Mouse (Mus musculus) T-helper 2 cell (primary cell): ENCODE data around the gene Abhd15.

Experiments
- in situ Hi-C: fragments of 300-600 bp; cut with MboI, MseI; formaldehyde crosslinking; loops from one replicate; pipeline ENCODE4 v1.15.1; 2025; ENCODE audit warnings: high pct_unique_total_duplicates

The Abhd15 gene

DNA sequence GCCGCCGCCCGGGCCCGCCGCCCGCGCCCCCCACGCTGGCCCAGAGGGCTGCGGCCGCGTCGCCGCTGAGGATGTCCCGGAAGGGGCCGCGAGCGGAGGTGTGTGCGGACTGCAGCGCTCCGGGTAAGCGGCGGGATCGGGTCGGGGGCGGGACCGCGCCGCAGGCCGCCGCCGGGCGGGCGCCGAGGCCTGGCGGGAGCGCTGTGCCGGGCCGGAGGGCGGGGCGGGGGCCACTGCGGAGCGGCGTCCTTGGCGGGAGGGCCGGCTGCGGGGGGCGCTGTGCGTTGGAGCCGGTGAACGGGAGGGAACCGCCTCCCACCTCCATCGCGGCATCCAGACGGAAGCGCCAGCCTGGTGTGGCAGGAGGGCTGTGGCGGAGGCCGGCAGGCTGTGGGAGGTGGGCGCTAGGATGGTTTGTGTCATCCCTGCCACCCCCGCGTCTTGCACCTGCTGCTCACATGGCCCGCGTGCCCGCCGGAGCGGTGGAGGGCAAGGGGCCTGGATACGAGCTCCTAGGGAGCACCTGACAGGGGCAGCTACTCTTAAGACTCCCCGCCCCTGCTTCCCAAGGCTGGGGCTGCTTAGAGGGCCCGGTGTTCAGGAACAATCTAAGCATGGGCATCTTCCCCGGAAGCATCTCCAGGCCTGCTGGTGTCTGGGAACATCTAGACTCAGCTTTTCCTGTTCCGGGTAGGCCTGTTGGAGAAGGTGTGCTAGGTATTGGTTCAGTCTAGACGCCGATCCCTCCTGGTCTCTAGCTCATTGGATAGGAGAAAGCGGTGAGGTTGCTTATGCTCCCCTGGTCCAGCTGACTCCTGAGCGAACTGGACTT lies 21.2 kb upstream of the Abhd15 start, which contains the start of gene Git1:
Gene Git1 (plus strand): TSS at position 51 of the 832 bp plus-strand sequence.
- in situ Hi-C loops: no loop called here

- in situ Hi-C loops: no loop called here
Observed at GRCm38 (mm10) chr11:77494344-77494676, 20.6 kb upstream of the Abhd15 start.

GRCm38 (mm10) chr11:77494782-77495181 lies 20.1 kb upstream of the Abhd15 start:
- in situ Hi-C loops: no loop called here

GRCm38 (mm10) chr11:77495507-77495906 lies 19.4 kb upstream of the Abhd15 start:
- in situ Hi-C loops: no loop called here

GRCm38 (mm10) chr11:77497341-77497756 lies 17.6 kb upstream of the Abhd15 start:
- in situ Hi-C loops: no loop called here

DNA sequence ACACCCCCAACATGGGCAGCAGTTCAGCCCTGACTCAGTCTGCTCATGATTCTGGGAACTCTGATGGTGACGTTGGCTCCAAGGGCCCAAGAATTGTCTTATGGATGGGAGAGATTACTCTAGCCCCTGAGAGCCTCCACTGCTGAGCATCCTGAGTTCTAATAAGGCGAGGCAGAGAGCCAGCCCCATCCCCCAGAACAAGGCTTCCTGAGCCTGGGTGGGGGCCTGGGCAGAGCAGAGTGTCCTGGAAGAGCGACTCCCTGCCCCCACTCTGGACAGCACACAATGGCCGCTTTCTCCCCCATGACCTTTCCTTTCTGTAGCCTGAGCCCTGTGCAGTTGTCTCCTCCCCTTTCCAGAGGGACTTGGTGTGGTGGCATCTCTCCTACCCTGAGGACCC lies 17.1 kb upstream of the Abhd15 start:
- in situ Hi-C loops: no loop called here

- in situ Hi-C loops: no loop called here
Observed at GRCm38 (mm10) chr11:77498261-77499139, 16.4 kb upstream of the Abhd15 start.

DNA sequence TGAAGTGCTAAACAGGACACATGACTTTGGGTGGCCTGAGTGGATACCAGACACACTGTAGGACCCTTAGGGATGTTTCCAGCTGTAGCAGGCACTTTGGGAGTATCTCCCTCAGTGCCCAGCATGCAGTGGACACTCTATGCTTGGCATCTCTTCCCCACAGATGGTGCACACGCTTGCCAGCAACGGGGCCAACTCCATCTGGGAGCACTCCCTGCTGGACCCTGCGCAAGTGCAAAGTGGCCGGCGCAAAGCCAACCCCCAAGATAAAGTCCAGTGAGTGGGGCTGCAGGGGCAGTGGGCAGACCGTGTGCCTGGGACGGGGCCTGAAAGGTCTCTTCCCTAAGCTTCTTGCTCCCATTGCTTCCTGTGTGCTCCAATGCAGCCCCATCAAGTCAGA lies 15.6 kb upstream of the Abhd15 start:
- in situ Hi-C loops: no loop called here

DNA sequence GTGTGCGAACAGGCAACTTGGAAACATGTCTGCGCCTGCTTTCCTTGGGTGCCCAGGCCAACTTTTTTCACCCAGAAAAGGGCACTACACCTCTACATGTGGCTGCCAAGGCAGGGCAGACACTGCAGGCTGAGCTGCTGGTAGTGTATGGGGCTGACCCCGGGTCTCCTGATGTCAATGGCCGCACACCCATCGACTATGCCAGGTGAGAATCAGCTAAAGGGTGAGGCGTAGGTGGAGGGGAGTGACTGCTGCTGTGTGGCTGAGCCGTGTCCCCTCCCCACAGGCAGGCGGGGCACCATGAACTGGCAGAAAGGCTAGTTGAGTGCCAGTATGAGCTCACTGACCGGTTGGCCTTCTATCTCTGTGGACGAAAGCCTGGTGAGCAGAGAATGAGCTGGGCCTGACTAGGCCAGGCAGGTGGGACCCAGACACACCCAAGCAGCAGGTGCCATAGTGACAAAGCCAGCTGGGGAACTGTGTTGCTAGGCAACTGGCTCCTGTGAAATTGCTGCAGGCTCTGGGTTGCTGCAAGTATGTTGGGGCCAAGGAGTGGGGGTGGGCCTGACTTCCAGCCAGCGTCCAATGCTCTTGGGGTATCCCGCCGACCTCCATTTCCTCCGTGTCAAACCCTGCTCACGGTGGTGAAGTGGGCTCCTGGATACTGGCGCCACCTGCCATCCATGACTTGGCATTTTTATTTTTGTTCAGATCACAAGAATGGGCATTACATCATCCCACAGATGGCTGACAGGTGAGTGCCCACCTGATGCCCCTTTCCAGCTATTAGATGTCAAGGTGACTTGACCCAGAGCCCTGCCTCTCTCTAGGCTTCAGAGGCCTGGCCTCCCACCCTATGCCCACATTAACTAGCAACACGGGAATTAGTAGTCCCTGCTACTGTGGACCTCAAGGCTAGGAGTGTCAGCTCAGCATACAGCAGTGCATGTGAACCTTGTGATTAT lies 14.3 kb upstream of the Abhd15 start:
- in situ Hi-C loops: no loop called here

DNA sequence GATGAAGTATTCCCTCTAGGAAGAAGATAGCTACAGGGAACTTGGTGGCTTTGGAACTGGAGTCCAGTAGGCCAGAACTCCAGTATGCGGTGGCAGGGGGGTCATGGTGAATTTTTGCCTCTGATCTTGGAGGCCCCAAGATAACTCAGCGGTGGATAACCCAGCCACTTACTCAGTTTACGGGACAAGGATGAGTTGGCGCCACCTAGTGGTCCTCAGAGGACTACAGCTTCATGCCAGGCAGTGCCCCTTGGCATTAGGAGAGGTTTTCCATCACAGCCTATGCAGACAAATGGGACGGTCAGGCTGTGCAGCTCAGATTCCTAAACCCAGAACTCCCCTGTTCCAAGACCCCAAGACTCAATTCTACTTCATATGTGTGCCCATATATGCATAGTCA lies 13.5 kb upstream of the Abhd15 start:
- in situ Hi-C loops: no loop called here

GRCm38 (mm10) chr11:77501971-77502370 lies 12.9 kb upstream of the Abhd15 start:
- in situ Hi-C loops: no loop called here

- in situ Hi-C loops: no loop called here
Observed at GRCm38 (mm10) chr11:77502481-77502880, 12.4 kb upstream of the Abhd15 start.

GRCm38 (mm10) chr11:77503511-77503910 lies 11.4 kb upstream of the Abhd15 start:
- in situ Hi-C loops: no loop called here

GRCm38 (mm10) chr11:77504377-77504776 lies 10.5 kb upstream of the Abhd15 start:
- in situ Hi-C loops: no loop called here

- in situ Hi-C loops: no loop called here
Observed at GRCm38 (mm10) chr11:77505291-77505980, 9.5 kb upstream of the Abhd15 start.

DNA sequence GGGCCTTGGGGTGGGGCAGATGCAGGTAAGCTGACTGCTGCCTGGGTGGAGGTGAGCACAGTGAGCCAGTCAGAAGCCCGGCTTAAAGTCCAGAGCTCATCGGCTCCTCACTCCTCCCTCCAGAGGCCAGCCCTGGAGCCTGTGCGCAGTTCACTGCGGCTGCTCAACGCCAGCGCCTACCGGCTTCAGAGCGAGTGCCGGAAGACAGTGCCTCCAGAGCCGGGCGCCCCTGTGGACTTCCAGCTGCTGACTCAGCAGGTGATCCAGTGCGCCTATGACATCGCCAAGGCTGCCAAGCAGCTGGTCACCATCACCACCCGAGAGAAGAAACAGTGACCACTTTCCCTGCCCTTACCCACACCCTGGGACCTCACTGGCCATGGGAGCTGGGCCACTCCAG lies 8.6 kb upstream of the Abhd15 start:
- in situ Hi-C loops: no loop called here

- in situ Hi-C loops: no loop called here
Observed at GRCm38 (mm10) chr11:77506941-77507340, 8.0 kb upstream of the Abhd15 start.

DNA sequence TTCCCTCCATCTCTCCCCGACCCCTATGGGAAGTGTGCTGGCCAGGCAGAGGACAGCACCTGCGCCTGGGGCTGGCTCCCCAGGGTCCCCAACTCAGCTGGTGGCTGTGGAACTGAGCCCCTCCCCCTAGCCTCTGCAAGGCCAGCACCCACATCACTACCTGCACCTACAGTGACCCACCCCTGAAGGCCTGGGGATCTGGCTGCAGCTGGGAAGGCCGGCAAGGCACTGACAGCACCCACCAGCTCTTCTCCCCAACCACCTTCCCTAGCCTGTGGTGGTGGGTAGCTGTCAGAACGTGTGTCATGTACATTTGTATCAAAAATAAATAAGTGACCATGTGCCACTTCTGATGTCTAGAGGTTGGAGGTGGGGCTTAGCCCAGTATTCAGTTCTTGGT lies 7.5 kb upstream of the Abhd15 start:
- in situ Hi-C loops: no loop called here

GRCm38 (mm10) chr11:77508068-77509021 lies 6.6 kb upstream of the Abhd15 start:
- in situ Hi-C loops: no loop called here

DNA sequence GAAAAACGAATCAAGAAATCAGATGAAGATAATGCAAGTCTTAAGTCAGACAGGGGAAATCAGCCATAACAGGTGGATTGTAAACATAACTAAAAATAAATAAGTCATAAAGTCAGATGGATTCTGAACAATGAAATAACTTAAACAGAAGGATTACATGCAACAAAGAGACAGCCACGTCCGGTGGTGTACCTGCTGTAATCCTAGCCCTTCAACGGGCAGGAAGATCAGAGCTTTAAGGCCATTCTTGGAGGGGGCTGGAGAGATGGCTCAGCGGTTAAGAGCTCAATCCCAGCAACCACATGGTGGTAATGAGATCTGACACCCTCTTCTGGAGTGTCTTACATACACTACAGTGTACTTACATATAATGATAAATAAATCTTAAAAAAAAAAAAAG lies 3.6 kb upstream of the Abhd15 start:
- in situ Hi-C loops: no loop called here
